Mouse (Mus musculus) heart, postnatal 0 days (tissue): ENCODE measurements at regions not wholly inside any gene's neighbourhood (a gene's known extent, or its start where the extent isn't known, plus 50 kb on each side); places are given as distances from the start of the nearest gene placed in this dataset.
A peak's percentile ranks its signal among the peaks of the same experiment; 100 is the strongest.

Source experiments
- ATAC-seq: fragments of 200-750 bp; cut with Nextera tagmentation; 2 replicates; pipeline ENCODE4 v1.8.0; 2017; ENCODE audit warnings: low read depth, moderate number of reproducible peaks, moderate library complexity; ENCODE audit not compliant: insufficient read depth
- DNase-seq: peaks from one replicate; pipeline ENCODE4 v3.0.0-alpha.2; 2016; ENCODE audit warnings: low spot score
- H3K27ac ChIP-seq: fragments of 300-500 bp; sonication (generic); 2 replicates; pipeline ENCODE4 v1.5.1; 2014; ENCODE audit warnings: low read depth, mild to moderate bottlenecking
- H3K27me3 ChIP-seq: fragments of 300-500 bp; sonication (generic); 2 replicates; pipeline ENCODE4 v1.6.1; 2014; ENCODE audit warnings: low read length, mixed read lengths; ENCODE audit not compliant: control insufficient read depth, insufficient read depth
- H3K36me3 ChIP-seq: fragments of 300-500 bp; sonication (generic); replicated peaks from 2 replicates; pipeline ENCODE4 v1.6.1; 2014; ENCODE audit warnings: low read length, mixed read lengths; ENCODE audit not compliant: control insufficient read depth, insufficient read depth
- H3K4me1 ChIP-seq: fragments of 300-500 bp; sonication (generic); 2 replicates; pipeline ENCODE4 v1.6.1; 2014; ENCODE audit warnings: antibody characterized with exemption; ENCODE audit not compliant: control insufficient read depth, insufficient read depth
- H3K4me2 ChIP-seq: fragments of 300-500 bp; sonication (generic); 2 replicates; pipeline ENCODE4 v1.6.1; 2014; ENCODE audit warnings: low read depth, mild to moderate bottlenecking, low read length, moderate library complexity
- H3K4me3 ChIP-seq: fragments of 300-500 bp; sonication (generic); 2 replicates; pipeline ENCODE4 v1.5.1; 2014; ENCODE audit warnings: low read depth, low read length
- H3K9ac ChIP-seq: fragments of 300-500 bp; sonication (generic); replicated peaks from 2 replicates; pipeline ENCODE4 v1.6.1; 2014; ENCODE audit warnings: low read depth, low read length, mixed read lengths
- H3K9me3 ChIP-seq: fragments of 300-500 bp; sonication (generic); replicated peaks from 2 replicates; pipeline ENCODE4 v1.6.1; 2016; ENCODE audit warnings: low read length; ENCODE audit not compliant: control insufficient read depth
- CTCF ChIP-seq: IDR thresholded peaks from 2 replicates; pipeline ENCODE4 v1.5.1; 2016; ENCODE audit warnings: antibody characterized with exemption, control low read depth, low read depth
- EP300 ChIP-seq: IDR thresholded peaks from 2 replicates; pipeline ENCODE4 v1.6.1; 2016; ENCODE audit warnings: antibody characterized with exemption, low read depth
- WGBS: fragments of 180-500 bp; shearing (Covaris S2); extraction: QIAGEN DNeasy Blood & Tissue Kit; methylation state at CpG from one replicate; pipeline ENCODE4 v1.1.7; 2014; 5-methylcytosine and 5-hydroxymethylcytosine counted together

GRCm38 (mm10) chr9:120723026-120723425 lies 151.8 kb downstream of the Rpl14 start:
- Histone ChIP-seq H3K36me3 (no peaks in the 10 kb centered on the region), H3K9ac (no peak overlapping the region), H3K4me2 (no peak overlapping the region), H3K27me3 (no peaks in the 10 kb centered on the region), H3K4me3 (no peak overlapping the region), H3K9me3 (no peaks in the 10 kb centered on the region; the same call in 1 of the 2 replicates), H3K4me1 (no peaks in the 10 kb centered on the region), H3K27ac (no peak overlapping the region)
- 73% methylated on average over 5 of the region's 5 CpGs for WGBS
- DNase-seq: no peak
- no peak for ATAC-seq
- TF ChIP-seq EP300 (no peak), CTCF (no peak)

GRCm38 (mm10) chr9:120731952-120732622 lies 160.8 kb downstream of the Rpl14 start:
- H3K9ac ChIP-seq: no peak overlapping the region
- H3K9me3 ChIP-seq: no peaks in the 10 kb centered on the region; the same call in none of the 2 replicates
- DNase-seq (no peak), ATAC-seq (no peak)
- H3K4me1 ChIP-seq: peaks cover 26% of the 10 kb centered on the region
- no peak overlapping the region for H3K4me3 ChIP-seq
- H3K36me3 ChIP-seq: no peaks in the 10 kb centered on the region
- TF ChIP-seq EP300 (no peak), CTCF (no peak)
- no peak overlapping the region for H3K4me2 ChIP-seq
- WGBS: 58% methylated on average over 8 of the region's 8 CpGs
- H3K27ac ChIP-seq: no peak overlapping the region
- H3K27me3 ChIP-seq: no peaks in the 10 kb centered on the region

- no peak overlapping the region for H3K27ac ChIP-seq
- no peaks in the 10 kb centered on the region; the same call in none of the 2 replicates for H3K9me3 ChIP-seq
- H3K36me3 ChIP-seq: no peaks in the 10 kb centered on the region
- no peak overlapping the region for H3K4me3 ChIP-seq
- ATAC-seq: 0 out of 2 replicates have a peak, but pooled peaks have one; percentile 3
- no peak overlapping the region for H3K9ac ChIP-seq
- no peak for TF ChIP-seq EP300
- TF ChIP-seq CTCF: no peak
- DNase-seq: no peak
- peaks cover 32% of the 10 kb centered on the region for H3K4me1 ChIP-seq
- WGBS: 63% methylated on average over 14 of the region's 14 CpGs
- H3K4me2 ChIP-seq: no peak overlapping the region
- no peaks in the 10 kb centered on the region for H3K27me3 ChIP-seq
Observed at GRCm38 (mm10) chr9:120732650-120733293, 161.5 kb downstream of the Rpl14 start.

GRCm38 (mm10) chr9:120733681-120734465 lies 162.6 kb downstream of the Rpl14 start:
- no peaks in the 10 kb centered on the region for H3K27me3 ChIP-seq
- ATAC-seq (no peak; the same call in 1 of the 2 replicates), DNase-seq (peak; percentile 47)
- TF ChIP-seq CTCF (peak; percentile 48), EP300 (no peak)
- 0 out of 2 replicates have a peak overlapping the region, but pooled peaks have one; percentile 9 for H3K9ac ChIP-seq
- no peaks in the 10 kb centered on the region for H3K36me3 ChIP-seq
- H3K27ac ChIP-seq: no peak overlapping the region; the same call in 1 of the 2 replicates
- whole genome bisulfite sequencing: 52% methylated on average over 11 of the region's 11 CpGs
- H3K4me3 ChIP-seq: no peak overlapping the region
- H3K4me2 ChIP-seq: no peak overlapping the region
- peaks cover 43% of the 10 kb centered on the region for H3K4me1 ChIP-seq
- no peaks in the 10 kb centered on the region; the same call in none of the 2 replicates for H3K9me3 ChIP-seq

GRCm38 (mm10) chr9:120735217-120735616 lies 164.0 kb downstream of the Rpl14 start:
- 17% methylated on average over 7 of the region's 7 CpGs for WGBS
- Histone ChIP-seq H3K27ac (peak overlapping the region; percentile 9; the same call in 1 of the 2 replicates), H3K27me3 (no peaks in the 10 kb centered on the region), H3K9me3 (no peaks in the 10 kb centered on the region; the same call in 1 of the 2 replicates), H3K36me3 (no peaks in the 10 kb centered on the region), H3K4me1 (peaks cover 56% of the 10 kb centered on the region), H3K9ac (peak overlapping the region; percentile 26; the same call in 1 of the 2 replicates), H3K4me3 (no peak overlapping the region), H3K4me2 (peak overlapping the region; percentile 35; the same call in 1 of the 2 replicates)
- ATAC-seq (no peak), DNase-seq (peak; percentile 28)
- TF ChIP-seq EP300 (no peak), CTCF (no peak)
